Mouse (Mus musculus) CH12.LX (cell line): Measurements from ENCODE around the gene Osbpl6. TPM values are rescaled to one million over a fixed set of nuclear protein-coding genes. Genes with fewer than 3 reads are reported as not detected.

Source experiments
- DNase-seq: peaks from one replicate; pipeline ENCODE4 v3.0.0-alpha.2; 2013; ENCODE audit errors: extremely low read depth
- H3K27ac ChIP-seq: 2 replicates; pipeline ENCODE4 v1.5.1; 2012; ENCODE audit warnings: low read depth, mild to moderate bottlenecking, control low read depth, moderate library complexity; ENCODE audit not compliant: insufficient read depth
- H3K27me3 ChIP-seq: replicated peaks from 2 replicates; pipeline ENCODE3; 2012; ENCODE audit warnings: inconsistent platforms
- H3K36me3 ChIP-seq, 2 experiments: replicated peaks in 1 of 2; 2 replicates each; pipeline versions ENCODE3 to v1.6.1; 2012; ENCODE audit warnings: inconsistent platforms in 1 of 2, low read length in 1 of 2, mild to moderate bottlenecking in 1 of 2, mixed read lengths in 1 of 2, moderate library complexity in 1 of 2; ENCODE audit not compliant: control insufficient read depth in 1 of 2, insufficient read depth in 1 of 2
- H3K4me1 ChIP-seq, 2 experiments: 2 replicates each; pipeline ENCODE4 v1.6.1; 2012; ENCODE audit warnings: inconsistent platforms in 1 of 2, moderate library complexity in 1 of 2; ENCODE audit not compliant: insufficient read depth in 2 of 2, control insufficient read depth in 1 of 2
- H3K4me2 ChIP-seq: 2 replicates; pipeline ENCODE4 v1.6.1; 2012; ENCODE audit warnings: low read depth, mild to moderate bottlenecking, control low read depth; ENCODE audit not compliant: poor library complexity, insufficient read depth, severe bottlenecking
- H3K4me3 ChIP-seq, 3 experiments: fragments of 150-350 bp in 1 of 3; sonication (generic) in 1 of 3; replicated peaks in 1 of 3; 2 replicates each; pipeline versions ENCODE3 to v1.5.1; 2011 to 2012; ENCODE audit warnings: low read depth in 2 of 3, low read length in 2 of 3, mild to moderate bottlenecking in 2 of 3, moderate library complexity in 2 of 3, control low read depth in 1 of 3, improper control_type of control experiment in 1 of 3, inconsistent platforms in 1 of 3, mixed read lengths in 1 of 3; ENCODE audit not compliant: poor library complexity in 1 of 3
- H3K79me2 ChIP-seq: replicated peaks from 2 replicates; pipeline ENCODE4 v1.6.1; 2012; ENCODE audit warnings: mild to moderate bottlenecking, moderate library complexity; ENCODE audit not compliant: control insufficient read depth, poor library complexity, insufficient read depth, severe bottlenecking; ENCODE audit errors: extremely low read depth
- H3K9ac ChIP-seq: 2 replicates; pipeline ENCODE4 v1.6.1; 2012; ENCODE audit warnings: low read depth, mild to moderate bottlenecking, control low read depth, moderate library complexity; ENCODE audit not compliant: insufficient read depth
- H3K9me3 ChIP-seq: replicated peaks from 2 replicates; pipeline ENCODE3; 2012; ENCODE audit warnings: low read length, inconsistent platforms, mixed read lengths
- BHLHE40 ChIP-seq: IDR thresholded peaks from 2 replicates; pipeline ENCODE4 v1.6.1; 2011; ENCODE audit warnings: mild to moderate bottlenecking, low read depth, low read length, improper control_type of control experiment
- CHD1 ChIP-seq: IDR thresholded peaks from 2 replicates; pipeline ENCODE4 v1.6.1; 2012; ENCODE audit warnings: low read depth, low read length, improper control_type of control experiment, inconsistent platforms
- E2F4 ChIP-seq: IDR thresholded peaks from 2 replicates; pipeline ENCODE4 v1.6.1; 2011; ENCODE audit warnings: low read depth, low read length, improper control_type of control experiment; ENCODE audit not compliant: insufficient replicate concordance
- HCFC1 ChIP-seq: IDR thresholded peaks from 2 replicates; pipeline ENCODE4 v1.6.1; 2012; ENCODE audit warnings: low read depth, mild to moderate bottlenecking, inconsistent platforms, low read length, improper control_type of control experiment
- JUN ChIP-seq: IDR thresholded peaks from 2 replicates; pipeline ENCODE4 v1.6.1; 2011; ENCODE audit warnings: low read depth, mild to moderate bottlenecking, low read length, improper control_type of control experiment, moderate library complexity; ENCODE audit not compliant: insufficient read depth
- KAT2A ChIP-seq: IDR thresholded peaks from 2 replicates; pipeline ENCODE4 v1.6.1; 2012; ENCODE audit warnings: low read length, improper control_type of control experiment, inconsistent platforms; ENCODE audit not compliant: insufficient replicate concordance
- MAX ChIP-seq: IDR thresholded peaks from 2 replicates; pipeline ENCODE4 v1.6.1; 2011; ENCODE audit warnings: low read length, improper control_type of control experiment
- MAZ ChIP-seq: IDR thresholded peaks from 2 replicates; pipeline ENCODE4 v1.6.1; 2012; ENCODE audit warnings: low read depth, mild to moderate bottlenecking, inconsistent platforms, low read length, improper control_type of control experiment, moderate library complexity
- MEF2A ChIP-seq: IDR thresholded peaks from 2 replicates; pipeline ENCODE4 v1.6.1; 2014; ENCODE audit warnings: low read depth, mild to moderate bottlenecking, inconsistent platforms, low read length, improper control_type of control experiment, borderline replicate concordance
- MYC ChIP-seq: IDR thresholded peaks from 2 replicates; pipeline ENCODE4 v1.6.1; 2011; ENCODE audit warnings: low read depth, mild to moderate bottlenecking, improper control_type of control experiment, low read length
- NELFE ChIP-seq: IDR thresholded peaks from 2 replicates; pipeline ENCODE4 v1.6.1; 2011; ENCODE audit warnings: low read depth, low read length, improper control_type of control experiment
- NRF1 ChIP-seq: IDR thresholded peaks from 2 replicates; pipeline ENCODE4 v1.6.1; 2014; ENCODE audit warnings: low read depth, mild to moderate bottlenecking, inconsistent platforms, low read length, improper control_type of control experiment, moderate library complexity
- PAX5 ChIP-seq: IDR thresholded peaks from 2 replicates; pipeline ENCODE4 v1.6.1; 2012; ENCODE audit warnings: low read length, inconsistent platforms, mixed read lengths
- POLR2AphosphoS2 ChIP-seq: IDR thresholded peaks from 2 replicates; pipeline ENCODE4 v1.6.1; 2011; ENCODE audit warnings: low read depth, low read length, improper control_type of control experiment
- RAD21 ChIP-seq: IDR thresholded peaks from 2 replicates; pipeline ENCODE4 v1.6.1; 2011; ENCODE audit warnings: low read depth, mild to moderate bottlenecking, low read length, improper control_type of control experiment, moderate library complexity
- SIN3A ChIP-seq: IDR thresholded peaks from 2 replicates; pipeline ENCODE4 v1.6.1; 2012; ENCODE audit warnings: low read length, improper control_type of control experiment, inconsistent platforms
- SMC3 ChIP-seq: IDR thresholded peaks from 2 replicates; pipeline ENCODE4 v1.6.1; 2011; ENCODE audit warnings: low read depth, low read length, improper control_type of control experiment
- UBTF ChIP-seq: IDR thresholded peaks from 2 replicates; pipeline ENCODE4 v1.6.1; 2012; ENCODE audit warnings: low read depth, mild to moderate bottlenecking, inconsistent platforms, low read length, improper control_type of control experiment, moderate library complexity
- ZC3H11A ChIP-seq: IDR thresholded peaks from 2 replicates; pipeline ENCODE4 v1.6.1; 2012; ENCODE audit warnings: low read depth, mild to moderate bottlenecking, inconsistent platforms, low read length, improper control_type of control experiment
- ZKSCAN1 ChIP-seq: IDR thresholded peaks from 2 replicates; pipeline ENCODE4 v1.6.1; 2012; ENCODE audit warnings: low read depth, inconsistent platforms, low read length, improper control_type of control experiment, borderline replicate concordance
- ZNF384 ChIP-seq: IDR thresholded peaks from 2 replicates; pipeline ENCODE4 v1.6.1; 2012; ENCODE audit warnings: low read depth, low read length, improper control_type of control experiment, inconsistent platforms
- dilution Hi-C: fragments of 300-500 bp; cut with MboI; formaldehyde crosslinking; loops from 2 replicates; pipeline ENCODE4 v1.14.3; 2020; ENCODE audit warnings: low sequenced_read_pairs; ENCODE audit not compliant: extremely low pct_unique_long_range_greater_than_20kb, extremely low pct_ligation_motif_present
- in situ Hi-C: fragments of 300-500 bp; cut with MboI; formaldehyde crosslinking; loops from 3 replicates; pipeline ENCODE4 v1.14.3; 2019; ENCODE audit warnings: low sequenced_read_pairs, low pct_ligation_motif_present, low pct_unique_long_range_greater_than_20kb, mixed read lengths
- polyA plus RNA-seq: library from polyadenylated mRNA; unstranded; fragments of >175 nt; gene quantifications from 2 replicates; pipeline ENCODE4 v1.2.1, GENCODE M21; 2012; ENCODE audit warnings: low read depth; ENCODE audit not compliant: insufficient read length
- total RNA-seq, 2 experiments: library from RNA; depleted of rRNA; stranded (reverse); fragments of 300-350 nt in 1 of 2; fragments of >200 nt in 1 of 2; gene quantifications; 2 replicates each; pipeline ENCODE4 v1.2.3; 2012 to 2014

Osbpl6 gene
- total and polyA plus RNA-seq, 3 experiments = 0.19 to 0.60 (median 0.38) TPM

GRCm38 (mm10) chr2:76490198-76490597, 83.9 kb downstream of the Osbpl6 start:
- no peak for TF ChIP-seq MAX
- no peak for TF ChIP-seq RAD21
- TF ChIP-seq HCFC1 = no peak
- TF ChIP-seq KAT2A = no peak
- no peak for TF ChIP-seq ZKSCAN1
- TF ChIP-seq ZNF384 = no peak
- TF ChIP-seq BHLHE40 = no peak
- TF ChIP-seq SMC3 = no peak
- no peak for TF ChIP-seq CHD1
- no peak for TF ChIP-seq NELFE
- TF ChIP-seq SIN3A = no peak
- TF ChIP-seq E2F4 = no peak
- no peak for TF ChIP-seq MEF2A
- TF ChIP-seq MYC = no peak
- TF ChIP-seq NRF1 = no peak
- no peak for TF ChIP-seq POLR2AphosphoS2
- TF ChIP-seq ZC3H11A = no peak
- TF ChIP-seq JUN = no peak
- no peak for TF ChIP-seq UBTF
- no peak for TF ChIP-seq PAX5
- Histone ChIP-seq H3K9ac (no peak overlapping the region), H3K4me3 (no peak overlapping the region), H3K4me2 (no peak overlapping the region), H3K4me1 (no peaks in the 10 kb centered on the region), H3K27me3 (no peaks in the 10 kb centered on the region), H3K27ac (no peak overlapping the region), H3K9me3 (no peaks in the 10 kb centered on the region), H3K79me2 (no peaks in the 10 kb centered on the region), H3K36me3 (no peaks in the 10 kb centered on the region)
- in situ Hi-C loops (no loop called here), dilution Hi-C loops (no loop called here)
- no peak for DNase-seq

GRCm38 (mm10) chr2:76491371-76491770, 85.1 kb downstream of the Osbpl6 start:
- Histone ChIP-seq H3K9me3 (no peaks in the 10 kb centered on the region), H3K27ac (no peak overlapping the region), H3K4me2 (no peak overlapping the region), H3K36me3 (no peaks in the 10 kb centered on the region), H3K4me3 (no peak overlapping the region), H3K27me3 (no peaks in the 10 kb centered on the region), H3K4me1 (no peaks in the 10 kb centered on the region), H3K79me2 (no peaks in the 10 kb centered on the region), H3K9ac (no peak overlapping the region)
- dilution Hi-C loops = no loop called here
- no peak for DNase-seq
- in situ Hi-C loops = no loop called here
- no peak for TF ChIP-seq MAZ
